Mouse (Mus musculus): Measurements from ENCODE around the gene Cdh13.

DNA sequence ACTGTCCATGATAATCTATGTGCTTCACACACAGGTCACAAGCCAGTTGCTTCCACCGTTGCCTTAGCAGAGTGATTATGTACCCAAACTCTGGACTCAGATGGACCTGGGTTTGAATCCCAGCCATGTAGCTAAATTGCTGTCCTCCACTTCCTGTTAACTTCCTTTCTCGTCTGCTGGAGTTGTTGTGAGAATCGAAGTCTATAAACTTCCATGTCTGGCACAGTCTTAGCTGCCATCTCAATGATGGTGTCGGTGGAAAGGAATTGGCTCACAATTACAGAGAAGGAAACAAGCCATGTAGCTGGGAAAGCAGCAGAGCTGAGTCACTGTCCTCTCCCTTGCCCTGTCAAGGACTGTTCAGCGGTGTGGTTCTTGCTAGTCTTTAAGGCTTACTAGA, 45.4 kb upstream of the Cdh13 start:
- TF ChIP-seq CTCF (IDR thresholded peaks at IDR 0.05; ENCODE audit: control insufficient read depth, insufficient read depth, insufficient read length) (no peak), CEBPB (IDR thresholded peaks at IDR 0.05; ENCODE audit: low read depth) (no peak), MYOG (IDR thresholded peaks at IDR 0.05; ENCODE audit: control insufficient read depth, extremely low read depth, insufficient read length) (no peak), MYOD1 (IDR thresholded peaks at IDR 0.05; ENCODE audit: control insufficient read depth, insufficient read length, low read depth) (no peak), MAX (IDR thresholded peaks at IDR 0.05) (no peak), USF1 (IDR thresholded peaks at IDR 0.05; ENCODE audit: low read depth) (no peak)
